Mouse (Mus musculus) c-Kit-negative CD71-positive TER-119-positive erythroid progenitor cells, embryonic 14.5 days (primary cell): Measurements from ENCODE around the gene Plcb3.

Experiments used
- DNase-seq: peaks from one replicate; pipeline ENCODE4 v3.0.0-alpha.2; 2013; ENCODE audit warnings: low read depth, low spot score

Plcb3 gene

GRCm38 (mm10) chr19:6970460-6971085, 5.7 kb downstream of the Plcb3 start:
- no peak for DNase-seq

- no peak for DNase-seq
Measured at GRCm38 (mm10) chr19:6969665-6970381, 6.4 kb downstream of the Plcb3 start.

- no peak for DNase-seq
Measured at GRCm38 (mm10) chr19:6969291-6969664, 7.0 kb downstream of the Plcb3 start.

- no peak for DNase-seq
Measured at GRCm38 (mm10) chr19:6968491-6969271, 7.6 kb downstream of the Plcb3 start.

- no peak for DNase-seq
Measured at GRCm38 (mm10) chr19:6956461-6956860, 19.8 kb downstream of the Plcb3 start.

GRCm38 (mm10) chr19:6955424-6955823, 20.8 kb downstream of the Plcb3 start:
- no peak for DNase-seq

- DNase-seq = no peak
Measured at GRCm38 (mm10) chr19:6954046-6954445, 22.2 kb downstream of the Plcb3 start.

- DNase-seq = no peak
Measured at GRCm38 (mm10) chr19:6952712-6953037, 23.6 kb downstream of the Plcb3 start.

- DNase-seq = no peak
Measured at GRCm38 (mm10) chr19:6951994-6952711, 24.1 kb downstream of the Plcb3 start.

- DNase-seq = peak; percentile 69
Measured at GRCm38 (mm10) chr19:6951381-6951968, 24.8 kb downstream of the Plcb3 start.

GRCm38 (mm10) chr19:6950613-6951153, 25.6 kb downstream of the Plcb3 start:
- DNase-seq = no peak

- DNase-seq = no peak
Measured at GRCm38 (mm10) chr19:6949951-6950350, 26.3 kb downstream of the Plcb3 start.

GRCm38 (mm10) chr19:6949532-6949931, 26.7 kb downstream of the Plcb3 start:
- no peak for DNase-seq

- DNase-seq = no peak
Measured at GRCm38 (mm10) chr19:6948186-6948585, 28.1 kb downstream of the Plcb3 start.

- DNase-seq = no peak
Measured at GRCm38 (mm10) chr19:6947742-6948141, 28.5 kb downstream of the Plcb3 start.

GRCm38 (mm10) chr19:6943709-6944108, 32.6 kb downstream of the Plcb3 start:
- DNase-seq = no peak

GRCm38 (mm10) chr19:6942764-6943163, 33.5 kb downstream of the Plcb3 start:
- DNase-seq = no peak

GRCm38 (mm10) chr19:6942249-6942691, 34.0 kb downstream of the Plcb3 start, which contains the start of gene Gpr137:
Gpr137 (minus strand) TSS chr19:6942480.
- peak; percentile 86 for DNase-seq

GRCm38 (mm10) chr19:6941372-6942248, 34.7 kb downstream of the Plcb3 start, which contains the start of gene Bad:
Bad (plus strand) TSS chr19:6941861.
- peak; percentile 92 for DNase-seq
